Mouse (Mus musculus) limb, embryonic 10.5 days (tissue): ENCODE results near the gene Zbtb49. TPM values are rescaled to one million over a fixed set of nuclear protein-coding genes. Genes with fewer than 3 reads are reported as not detected.

Experiments
- DNase-seq: peaks from one replicate; pipeline ENCODE4 v3.0.0-alpha.2; 2017; ENCODE audit warnings: low spot score
- H3K27ac ChIP-seq: fragments of 300-500 bp; sonication (generic); 2 replicates; pipeline ENCODE4 v1.5.1; 2016; ENCODE audit warnings: mild to moderate bottlenecking
- H3K27me3 ChIP-seq: fragments of 300-500 bp; sonication (generic); 2 replicates; pipeline ENCODE4 v1.6.1; 2016; ENCODE audit warnings: low read depth, mild to moderate bottlenecking; ENCODE audit not compliant: poor library complexity, severe bottlenecking
- H3K36me3 ChIP-seq: fragments of 300-500 bp; sonication (generic); 2 replicates; pipeline ENCODE4 v1.6.1; 2016; ENCODE audit warnings: mild to moderate bottlenecking, moderate library complexity
- H3K4me1 ChIP-seq: fragments of 300-500 bp; sonication (generic); 2 replicates; pipeline ENCODE4 v1.6.1; 2016
- H3K4me3 ChIP-seq: fragments of 300-500 bp; sonication (generic); 2 replicates; pipeline ENCODE4 v1.5.1; 2016; ENCODE audit warnings: mild to moderate bottlenecking, moderate library complexity
- H3K9me3 ChIP-seq: fragments of 300-500 bp; sonication (generic); replicated peaks from 2 replicates; pipeline ENCODE4 v1.6.1; 2016; ENCODE audit warnings: mild to moderate bottlenecking
- WGBS: fragments of 180-500 bp; shearing (Covaris S2); methylation state at CpG from one replicate; pipeline ENCODE4 v1.1.7; 2016; 5-methylcytosine and 5-hydroxymethylcytosine counted together
- polyA plus RNA-seq: library from polyadenylated mRNA; unstranded; fragments of >200 nt; fragmentation: Nextera tagmentation; extraction: Ambion mirVana; gene quantifications from 2 replicates; pipeline ENCODE4 v1.2.1, GENCODE M21; 2016

Gene Zbtb49
- polyA plus RNA-seq, 1 experiment from 2014 or later = 19.2 TPM

GRCm38 (mm10) chr5:38146524-38146923, 73.7 kb downstream of the Zbtb49 start:
- H3K9me3 ChIP-seq = no peaks in the 10 kb centered on the region
- no peaks in the 10 kb centered on the region for H3K27me3 ChIP-seq
- H3K36me3 ChIP-seq = peaks cover 97% of the 10 kb centered on the region
- no peak for DNase-seq
- 82% methylated on average over 6 of the region's 6 CpGs for WGBS
- H3K4me1 ChIP-seq = no peaks in the 10 kb centered on the region
- H3K4me3 ChIP-seq = no peak overlapping the region
- no peak overlapping the region for H3K27ac ChIP-seq

GRCm38 (mm10) chr5:38140893-38141292, 79.4 kb downstream of the Zbtb49 start:
- WGBS = 91% methylated on average over 6 of the region's 6 CpGs
- H3K36me3 ChIP-seq = peaks cover 95% of the 10 kb centered on the region

More at GRCm38 (mm10) chr5:38140893-38141292, 79.4 kb downstream of the Zbtb49 start:
- DNase-seq = no peak
- Histone ChIP-seq H3K9me3 (no peaks in the 10 kb centered on the region), H3K4me3 (no peak overlapping the region), H3K4me1 (peaks cover 18% of the 10 kb centered on the region), H3K27me3 (no peaks in the 10 kb centered on the region), H3K27ac (no peak overlapping the region)

Other genes with a start within 250 kb of the Zbtb49 start
- 49.4 and 53.4 TPM in 2 replicates for gene Stx18, start 181.7 kb downstream of the Zbtb49 start, polyA plus RNA-seq
- gene Nsg1, start 60.5 kb downstream of the Zbtb49 start, polyA plus RNA-seq = 77.7 and 110 TPM in 2 replicates
- 170 and 208 TPM in 2 replicates for gene Lyar, start within 50 bp of the Zbtb49 start, polyA plus RNA-seq
- gene Tmem128, start 39.7 kb upstream of the Zbtb49 start, polyA plus RNA-seq = 69.3 and 73.2 TPM in 2 replicates
- 0.19 TPM in 1 of 2 replicates, not detected in the other for gene Otop1, start 55.5 kb upstream of the Zbtb49 start, polyA plus RNA-seq
- not detected in 2 replicates for gene Drd5, start 98.9 kb upstream of the Zbtb49 start, polyA plus RNA-seq